Mouse (Mus musculus) lung, adult 2 months (tissue): Measurements from ENCODE around the gene Slc16a5. TPM values are rescaled to one million over a fixed set of nuclear protein-coding genes. Genes with fewer than 3 reads are reported as not detected.

ENCODE experiments used
- DNase-seq: peaks from one replicate; pipeline ENCODE4 v3.0.0; 2022
- H3K4me1 ChIP-seq: fragments of 200-500 bp; 2 replicates; pipeline ENCODE4 v1.6.1; 2011; ENCODE audit warnings: low read length; ENCODE audit not compliant: control insufficient read depth, insufficient read depth
- H3K4me3 ChIP-seq: fragments of 200-500 bp; replicated peaks from 2 replicates; pipeline ENCODE3; 2011; ENCODE audit warnings: low read depth, mild to moderate bottlenecking, control low read depth, low read length; ENCODE audit errors: extremely low read depth
- CTCF ChIP-seq: fragments of 200-500 bp; IDR thresholded peaks from 2 replicates; pipeline ENCODE4 v1.5.1; 2011; ENCODE audit warnings: mild to moderate bottlenecking, low read length, control low read depth; ENCODE audit not compliant: insufficient read depth
- POLR2A ChIP-seq: fragments of 200-500 bp; IDR thresholded peaks from 2 replicates; pipeline ENCODE4 v1.6.1; 2011; ENCODE audit warnings: low read depth, mild to moderate bottlenecking, control low read depth, low read length, borderline replicate concordance; ENCODE audit errors: extremely low read depth
- WGBS: fragments of 180-500 bp; shearing (Covaris S2); methylation state at CpG from one replicate; pipeline ENCODE4 v1.1.7; 2018; 5-methylcytosine and 5-hydroxymethylcytosine counted together
- polyA plus RNA-seq: library from polyadenylated mRNA; depleted of rRNA; stranded (reverse); fragments of >200 nt; gene quantifications from 2 replicates; pipeline ENCODE4 v1.2.3, GENCODE M21; 2012; rRNA removed

The Slc16a5 gene
- polyA plus RNA-seq, 1 experiment, result 0.95 TPM

DNA sequence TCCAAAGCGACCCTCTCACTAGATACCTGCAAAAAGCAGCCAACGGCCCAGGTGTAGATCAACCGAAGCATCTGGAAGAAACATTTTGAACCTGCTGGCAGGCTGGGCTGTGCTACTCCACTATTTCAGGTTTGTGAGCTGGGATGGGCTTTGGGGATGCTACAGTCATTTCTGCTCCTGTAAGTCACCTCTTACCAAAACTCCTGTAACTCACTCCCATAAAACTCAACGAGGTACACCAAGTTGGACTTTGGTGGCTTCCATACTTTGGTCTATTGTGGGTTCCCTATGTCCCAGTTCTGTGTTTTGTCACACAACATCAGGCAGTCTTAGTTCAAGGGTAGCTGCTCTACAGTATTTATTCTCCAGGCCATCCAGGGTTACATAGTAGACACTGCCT is 58.8 kb downstream of the Slc16a5 start:
- no peak for DNase-seq
- Histone ChIP-seq H3K4me1 (no peaks in the 10 kb centered on the region), H3K4me3 (no peak overlapping the region)
- TF ChIP-seq POLR2A, result no peak
- no peak for TF ChIP-seq CTCF
- WGBS, result 82% methylated on average over 4 of the region's 4 CpGs

DNA sequence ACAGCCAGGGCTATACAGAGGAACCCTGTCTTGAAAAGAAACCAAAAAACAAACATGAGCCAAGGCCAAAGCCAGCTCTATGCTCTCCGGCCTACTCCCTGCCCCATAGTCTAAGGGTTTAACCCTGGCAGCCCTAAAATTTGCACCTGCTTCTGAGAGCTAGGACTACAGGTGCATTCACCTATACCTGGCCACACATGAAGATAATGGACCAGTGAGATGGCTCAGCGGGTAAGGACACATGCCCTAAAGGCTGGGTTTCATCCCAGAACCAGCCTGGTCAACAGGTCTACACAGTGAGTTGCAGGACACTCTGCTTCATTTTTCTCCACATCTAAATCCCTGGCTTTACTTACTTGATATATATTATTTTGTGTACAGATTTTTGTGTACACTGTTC is 60.0 kb downstream of the Slc16a5 start:
- Histone ChIP-seq H3K4me1 (no peaks in the 10 kb centered on the region), H3K4me3 (no peak overlapping the region)
- WGBS, result 88% methylated on average over 2 of the region's 2 CpGs
- TF ChIP-seq CTCF, result no peak
- TF ChIP-seq POLR2A, result no peak
- DNase-seq, result no peak

DNA sequence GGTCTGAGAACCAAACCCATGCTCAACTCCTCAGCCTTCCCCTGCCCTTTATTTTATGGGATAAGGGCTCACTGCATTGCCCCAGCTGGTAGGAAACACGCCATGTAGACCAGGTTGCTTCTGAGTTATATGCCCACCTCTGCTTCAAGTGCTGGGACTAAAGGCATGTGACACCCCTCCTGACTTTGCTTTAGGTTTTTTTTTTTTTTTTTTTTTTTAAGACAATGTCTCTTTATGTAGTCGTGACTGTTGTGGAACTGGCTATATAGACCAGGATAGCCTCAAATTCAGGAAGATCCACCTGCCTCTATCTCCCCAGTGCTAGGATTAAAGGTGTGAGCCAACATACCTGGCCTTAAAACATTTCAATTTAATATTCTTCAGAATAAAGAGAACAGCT is 60.4 kb downstream of the Slc16a5 start:
- WGBS, result 70% methylated on average over 2 of the region's 2 CpGs
- Histone ChIP-seq H3K4me3 (no peak overlapping the region), H3K4me1 (no peaks in the 10 kb centered on the region)
- no peak for TF ChIP-seq CTCF
- TF ChIP-seq POLR2A, result no peak
- DNase-seq, result no peak

Other genes with a start within 250 kb of the Slc16a5 start
- 4.8 and 6.5 TPM in 2 replicates for gene Grin2c, start 195.2 kb upstream of the Slc16a5 start, polyA plus RNA-seq
- 11.1 and 13.0 TPM in 2 replicates for gene Fdxr, start 185.4 kb upstream of the Slc16a5 start, polyA plus RNA-seq
- 2.8 and 3.8 TPM in 2 replicates for gene Fads6, start 164.8 kb upstream of the Slc16a5 start, polyA plus RNA-seq
- gene Otop2, start 155.3 kb upstream of the Slc16a5 start, polyA plus RNA-seq, result 8.3 TPM in 1 of 2 replicates, not detected in the other
- 0.11 and 0.17 TPM in 2 replicates for gene Ush1g, start 140.4 kb upstream of the Slc16a5 start, polyA plus RNA-seq
- 0.05 and 7.8 TPM in 2 replicates for gene Otop3, start 127.7 kb upstream of the Slc16a5 start, polyA plus RNA-seq
- 43.3 and 45.0 TPM in 2 replicates for gene Hid1, start 94.7 kb upstream of the Slc16a5 start, polyA plus RNA-seq
- 29.1 and 33.8 TPM in 2 replicates for gene Cdr2l, start 80.6 kb upstream of the Slc16a5 start, polyA plus RNA-seq
- gene Mrpl58, start 58.7 kb upstream of the Slc16a5 start, polyA plus RNA-seq, result 52.3 and 80.8 TPM in 2 replicates
- 52.4 and 108 TPM in 2 replicates for gene Atp5h, start 42.5 kb upstream of the Slc16a5 start, polyA plus RNA-seq
- 33.3 and 36.6 TPM in 2 replicates for gene Kctd2, start 42.3 kb upstream of the Slc16a5 start, polyA plus RNA-seq
- gene Trim80, start 21.9 kb upstream of the Slc16a5 start, polyA plus RNA-seq, result 0.07 and 0.13 TPM in 2 replicates
- 11.6 and 12.0 TPM in 2 replicates for gene Armc7, start 13.2 kb downstream of the Slc16a5 start, polyA plus RNA-seq
- 47.1 and 54.9 TPM in 2 replicates for gene Nt5c, start 29.4 kb downstream of the Slc16a5 start, polyA plus RNA-seq
- 114 and 147 TPM in 2 replicates for gene Jpt1, start 51.9 kb downstream of the Slc16a5 start, polyA plus RNA-seq
- 43.5 and 67.9 TPM in 2 replicates for gene Sumo2, start 73.8 kb downstream of the Slc16a5 start, polyA plus RNA-seq
- gene Nup85, start 102.0 kb downstream of the Slc16a5 start, polyA plus RNA-seq, result 32.8 and 41.8 TPM in 2 replicates
- 13.0 and 15.8 TPM in 2 replicates for gene Mrps7, start 141.5 kb downstream of the Slc16a5 start, polyA plus RNA-seq
- gene Gga3, start 141.6 kb downstream of the Slc16a5 start, polyA plus RNA-seq, result 28.9 and 40.4 TPM in 2 replicates
- gene Mif4gd, start 150.5 kb downstream of the Slc16a5 start, polyA plus RNA-seq, result 82.0 and 108 TPM in 2 replicates
- gene Slc25a19, start 165.8 kb downstream of the Slc16a5 start, polyA plus RNA-seq, result 38.4 and 45.9 TPM in 2 replicates
- gene Grb2, start 246.1 kb downstream of the Slc16a5 start, polyA plus RNA-seq, result 38.3 and 46.6 TPM in 2 replicates